Mouse (Mus musculus): ENCODE data around the gene Tdrd7.
A peak's percentile ranks its signal among the peaks of the same experiment; 100 is the strongest.

Gene Tdrd7

DNA sequence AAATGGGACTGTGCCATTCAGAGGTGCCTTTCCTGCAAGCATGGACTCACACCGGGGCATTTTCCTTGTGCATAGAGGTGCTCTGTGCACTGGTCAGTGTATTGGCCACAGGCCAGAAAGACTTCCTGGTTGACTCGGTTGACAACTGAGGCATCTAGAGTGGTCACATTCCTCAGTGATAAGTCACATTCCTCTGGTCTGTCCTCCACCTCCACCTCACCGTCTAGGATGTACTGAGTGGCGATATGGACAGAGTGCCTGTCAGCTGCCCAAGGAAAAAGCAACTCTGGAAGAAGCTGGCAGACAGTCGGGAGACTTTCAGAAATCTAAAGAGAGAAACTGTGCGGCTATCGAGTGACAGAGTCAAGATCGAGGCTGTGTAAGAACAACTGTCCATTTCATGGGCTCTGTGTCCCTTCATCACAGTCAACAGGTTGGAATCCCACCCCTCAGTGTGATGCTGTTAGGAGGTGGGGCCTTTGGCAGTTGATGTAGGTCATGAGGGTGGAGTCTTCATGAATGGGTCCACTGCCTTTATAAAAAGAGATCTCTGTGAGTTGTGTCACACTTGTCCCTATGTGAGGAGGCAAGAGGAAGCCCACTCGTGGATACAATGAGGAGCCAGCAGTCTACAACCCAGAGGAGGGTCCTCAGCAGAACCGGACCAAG lies at the start of gene Tdrd7:
Tdrd7 (plus strand) TSS at position 564 of the 669 bp plus-strand sequence.
- no peak for DNase-seq

DNA sequence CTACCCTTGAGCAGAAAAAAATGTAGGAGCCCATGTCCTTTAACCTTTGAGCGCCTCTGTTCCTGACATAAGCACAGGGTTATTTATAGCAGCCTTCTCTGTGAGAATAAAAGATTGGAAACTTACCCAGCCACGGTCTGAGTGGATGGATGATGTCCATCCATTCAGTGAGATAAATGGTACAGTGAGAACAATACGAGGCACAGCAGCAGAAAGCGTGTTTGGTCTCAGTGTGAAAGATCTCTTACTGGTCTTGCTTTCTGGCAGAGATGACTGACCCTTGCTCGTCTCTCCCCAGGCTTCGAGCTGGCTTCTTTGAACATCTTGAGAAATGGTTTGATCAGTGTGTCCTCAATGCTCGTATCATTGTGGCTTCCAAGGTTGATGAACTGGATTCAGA lies 48.0 kb upstream of the Tdrd7 start:
- DNase-seq: no peak

DNA sequence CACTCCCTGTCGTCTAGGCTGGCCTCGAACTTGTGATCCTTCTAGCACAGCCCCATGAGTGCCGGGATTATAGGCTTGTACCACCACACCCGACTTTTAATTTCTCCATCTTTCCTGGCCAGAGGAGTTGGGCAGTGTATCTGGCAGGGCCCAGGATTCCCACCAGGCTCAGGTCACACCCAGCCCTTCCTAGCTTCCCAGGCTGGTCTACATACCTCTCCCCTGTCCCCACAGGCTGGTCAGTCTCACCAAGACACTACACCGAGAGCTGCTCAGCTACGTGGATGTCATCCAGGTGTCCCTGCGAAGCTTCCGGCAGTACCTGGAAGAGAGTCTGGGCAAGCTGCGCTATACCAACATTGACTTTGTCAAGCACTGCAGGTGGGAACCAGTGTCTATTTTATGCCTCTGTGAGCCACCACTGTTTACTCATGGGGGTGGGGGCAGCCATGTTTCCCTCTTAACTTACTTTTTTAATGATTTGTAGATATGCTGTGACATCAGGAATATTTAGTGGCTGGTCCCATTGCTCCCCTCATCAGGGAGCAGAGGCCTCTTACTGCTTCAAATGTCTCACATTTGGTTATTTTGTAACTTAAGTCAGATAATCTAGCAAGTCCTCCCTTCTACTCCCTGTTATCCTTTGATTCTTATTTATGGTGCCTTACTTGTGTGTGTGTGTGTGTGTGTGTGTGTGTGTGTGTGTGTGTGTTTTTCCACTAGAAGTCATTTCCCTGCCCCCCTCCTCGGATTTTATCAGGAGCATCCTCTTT lies 43.3 kb upstream of the Tdrd7 start:
- no peak for DNase-seq

DNA sequence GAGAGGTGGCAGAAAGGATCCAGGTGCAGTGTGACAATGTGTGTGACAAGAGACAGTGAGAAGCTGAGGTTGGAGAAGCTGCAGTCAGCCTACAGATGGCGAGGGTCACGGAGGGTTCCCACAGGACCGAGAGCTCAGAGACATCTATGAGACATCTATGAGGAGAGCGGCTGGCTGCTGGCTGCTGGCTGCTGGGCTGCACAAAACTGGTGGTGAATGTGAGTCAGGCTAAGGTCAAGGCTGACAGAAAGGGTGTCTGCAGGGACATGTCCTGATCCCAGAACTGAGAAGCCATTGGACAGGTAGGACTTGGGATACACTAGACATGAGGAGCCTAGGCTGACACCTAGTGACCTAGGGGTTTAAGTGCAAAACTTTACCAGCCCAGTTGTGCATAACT lies 41.1 kb upstream of the Tdrd7 start:
- no peak for DNase-seq

DNA sequence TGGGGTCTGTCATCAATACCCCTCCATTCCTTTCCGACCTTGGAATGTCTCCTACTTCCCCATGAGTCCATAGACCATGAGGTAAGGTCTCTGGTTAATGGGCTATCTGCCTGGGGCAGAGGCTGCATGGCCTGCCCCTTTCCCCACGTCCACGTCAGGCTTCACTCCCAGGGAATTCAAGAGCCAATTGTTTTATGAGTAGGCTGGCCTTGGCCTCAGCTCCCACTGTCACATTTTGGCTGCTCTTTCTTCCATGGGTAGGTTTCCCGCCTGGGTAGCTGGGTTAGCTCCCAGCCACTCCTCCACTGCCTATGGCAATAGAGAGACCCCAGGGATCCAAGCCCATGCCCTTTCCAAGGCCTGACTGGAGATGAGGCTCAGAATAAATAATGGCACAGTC lies 36.6 kb upstream of the Tdrd7 start:
- DNase-seq: no peak

DNA sequence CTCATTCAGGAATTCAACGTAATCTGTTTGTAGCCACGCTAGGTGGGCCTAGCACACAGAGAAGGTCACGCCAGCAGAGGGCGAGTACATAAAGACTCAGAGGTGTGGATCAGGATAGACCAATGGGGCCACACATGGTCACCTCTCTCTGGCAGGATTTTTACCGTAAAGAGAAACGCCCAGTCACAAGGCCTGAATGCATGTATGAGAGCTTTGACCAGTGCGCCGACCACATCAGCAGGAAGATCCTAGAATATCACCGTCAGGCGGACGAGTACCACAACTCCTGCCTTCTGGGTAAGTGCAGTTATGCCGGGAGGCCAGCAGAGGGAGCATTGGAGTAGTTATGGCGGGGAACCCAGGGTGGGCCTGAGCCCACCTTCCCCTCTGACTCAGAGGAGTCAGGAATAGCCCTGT lies 23.5 kb upstream of the Tdrd7 start:
- DNase-seq: peak; percentile 13

DNA sequence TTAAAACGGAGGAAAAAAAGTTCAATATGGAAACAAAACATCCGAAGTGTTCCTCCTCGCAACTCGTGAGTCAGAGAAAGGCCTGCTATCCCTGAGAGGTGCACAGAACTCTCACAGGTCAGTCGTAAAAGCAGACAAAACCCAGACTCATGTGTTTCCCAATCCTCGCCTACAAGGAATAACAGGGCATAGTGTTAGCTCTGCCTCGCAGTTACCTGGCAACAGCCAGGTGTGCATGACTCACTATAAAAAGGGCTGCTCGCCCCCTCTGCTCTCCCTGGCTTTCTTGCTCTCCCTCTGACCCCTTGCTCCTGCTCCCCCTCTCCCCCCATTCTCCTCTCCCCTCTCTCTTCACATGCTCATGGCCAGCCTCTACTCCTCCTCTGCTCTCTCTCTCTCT lies 17.4 kb upstream of the Tdrd7 start:
- no peak for DNase-seq

DNA sequence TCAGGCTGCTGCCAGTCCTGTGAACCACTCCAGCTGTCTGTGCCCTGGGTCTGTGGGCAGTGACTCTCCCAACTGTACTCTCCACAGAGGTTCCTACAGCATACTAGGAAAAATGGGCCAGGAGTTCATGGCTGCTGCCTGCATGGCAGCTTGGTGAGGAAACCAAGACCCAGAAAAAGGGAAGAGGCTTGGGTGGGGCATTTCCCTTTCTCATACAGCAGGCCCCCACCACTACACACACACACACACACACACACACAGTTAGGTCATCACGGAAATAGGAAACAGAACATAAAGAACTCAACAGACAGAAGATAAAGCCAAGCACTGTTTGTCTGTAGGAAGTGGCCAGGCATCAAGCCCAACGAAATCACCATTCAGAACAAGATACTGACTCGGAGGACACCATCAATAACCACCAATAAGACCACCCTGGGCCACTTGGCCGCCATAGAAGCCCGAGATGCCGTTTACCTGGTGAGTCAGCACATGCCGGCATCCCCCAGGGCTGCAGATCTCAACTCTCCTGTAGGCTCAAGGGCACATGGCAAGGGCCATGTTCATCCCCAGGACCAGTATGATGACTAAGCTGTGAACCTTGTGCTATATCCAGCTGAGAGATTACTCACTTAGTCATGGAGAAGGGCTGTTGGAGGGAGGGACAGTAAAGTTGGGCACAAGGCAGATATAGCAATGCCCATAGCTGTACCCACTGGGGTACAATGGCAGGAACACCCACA lies 15.9 kb upstream of the Tdrd7 start:
- no peak for DNase-seq

DNA sequence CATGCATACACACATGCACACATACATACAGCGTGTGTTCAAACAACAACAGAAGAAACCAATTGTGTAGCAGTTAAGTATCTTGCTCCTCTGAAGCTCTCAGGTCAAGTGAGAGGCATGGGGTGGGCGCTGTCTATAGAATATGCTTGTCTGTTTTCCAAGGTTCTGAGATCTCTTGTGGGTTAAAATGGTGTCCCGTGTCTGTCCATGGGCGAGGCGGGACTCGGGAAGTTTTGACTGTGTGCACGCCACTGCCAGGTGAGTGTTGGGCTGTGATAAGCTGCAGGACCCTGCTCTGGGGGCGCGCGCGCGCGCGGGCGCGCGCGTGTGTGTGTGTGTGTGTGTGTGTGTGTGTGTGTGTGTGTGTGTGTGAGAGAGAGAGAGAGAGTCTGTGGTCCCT lies 13.3 kb upstream of the Tdrd7 start:
- no peak for DNase-seq

DNA sequence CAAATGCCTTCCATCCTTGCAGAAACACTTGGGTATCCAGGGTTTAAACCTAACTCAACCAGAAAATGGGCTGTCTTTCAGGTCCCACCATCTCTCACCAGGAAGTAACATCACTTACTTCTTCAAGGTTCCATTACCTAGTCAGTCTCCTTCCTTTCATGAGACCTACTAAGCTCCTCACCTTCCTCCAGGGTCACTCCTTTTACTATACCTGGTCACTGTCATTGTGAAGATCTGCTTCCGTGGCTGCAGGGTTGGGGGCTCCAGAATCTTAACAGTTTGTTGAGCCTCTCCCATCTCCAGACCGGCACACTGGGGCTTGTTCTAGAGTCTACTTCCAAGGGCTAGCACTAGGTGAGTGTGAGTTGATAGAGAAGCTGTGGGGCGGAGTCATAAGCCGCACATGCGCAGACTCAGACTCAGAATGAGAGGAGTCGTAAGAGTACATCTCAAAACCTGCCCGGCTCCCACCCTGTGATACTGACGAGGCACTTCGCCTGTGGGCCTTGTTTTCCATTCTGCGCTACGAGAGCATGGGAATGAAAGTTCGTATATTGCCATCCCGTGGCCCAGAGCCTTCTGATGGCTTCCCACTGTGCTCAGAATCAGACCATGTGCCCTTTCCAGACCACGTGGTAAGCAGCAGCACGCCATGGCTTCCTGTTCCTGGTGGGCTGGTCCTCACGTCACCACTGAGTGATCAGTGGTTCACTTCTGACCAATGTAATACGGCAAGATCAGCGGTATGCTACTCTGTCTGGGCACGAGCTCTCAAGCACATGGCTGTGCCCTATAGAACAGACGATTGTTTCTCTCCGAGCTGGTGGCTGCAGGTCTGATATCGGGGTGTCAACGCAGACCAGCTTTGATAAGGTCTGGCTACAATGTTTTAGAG lies 11.9 kb upstream of the Tdrd7 start:
- DNase-seq: no peak

DNA sequence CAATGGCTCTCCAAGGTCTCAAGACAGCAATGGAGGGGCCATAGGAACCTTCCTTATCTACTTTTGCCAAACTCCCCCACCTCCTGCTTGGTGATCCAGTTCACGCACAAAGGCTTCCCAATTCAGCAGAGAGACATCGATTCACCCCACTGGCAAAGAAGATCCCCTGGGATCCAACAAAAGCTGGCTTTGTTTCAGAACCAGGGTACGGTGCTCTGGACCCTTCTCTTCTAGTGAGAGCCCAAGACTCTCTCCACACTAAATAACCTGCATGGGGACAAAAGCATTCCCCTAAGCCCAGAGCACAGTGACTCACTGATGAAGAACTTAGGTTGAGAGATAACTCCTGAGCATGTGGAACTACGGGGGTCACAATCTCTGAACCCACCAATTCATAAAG lies 9.9 kb upstream of the Tdrd7 start:
- DNase-seq: no peak

DNA sequence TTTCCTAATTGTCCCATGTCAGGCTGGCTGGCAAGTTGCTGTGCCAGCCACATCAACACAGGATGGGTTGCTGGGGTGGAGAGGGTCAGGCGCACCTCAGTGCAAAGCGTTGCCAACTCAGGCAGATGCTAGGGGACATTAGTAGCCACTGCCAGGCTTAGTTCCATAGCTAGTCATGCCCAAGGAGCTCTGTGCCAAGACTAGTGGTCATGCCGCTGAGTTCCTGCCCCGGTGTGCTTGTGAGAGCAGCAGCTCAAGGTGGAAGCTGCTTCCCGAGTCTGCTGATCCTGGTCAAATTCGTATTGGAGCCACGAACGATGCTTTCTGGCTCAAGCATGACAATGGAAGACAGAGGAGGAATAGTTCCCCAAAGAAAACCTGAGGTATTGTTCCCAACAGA lies 9.0 kb upstream of the Tdrd7 start:
- DNase-seq: no peak

DNA sequence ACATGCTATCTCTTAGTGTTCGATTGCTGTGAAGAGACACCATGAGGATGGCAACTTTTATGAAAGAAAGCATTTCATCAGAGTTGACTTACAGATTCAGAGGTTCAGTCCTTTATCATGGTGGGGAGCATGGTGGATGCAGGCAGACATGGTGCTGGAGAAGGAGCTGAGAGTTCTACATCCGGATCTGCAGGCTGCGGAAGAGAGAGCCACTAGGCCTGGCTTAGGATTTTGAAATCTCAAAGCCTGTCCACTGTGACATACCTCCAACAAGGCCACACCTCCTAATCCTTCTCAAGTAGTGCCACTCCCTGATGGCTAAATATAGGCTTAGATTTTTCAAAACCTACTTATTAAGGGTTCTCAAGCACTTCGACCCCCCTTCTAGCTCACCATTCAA lies 8.4 kb upstream of the Tdrd7 start:
- DNase-seq: no peak

DNA sequence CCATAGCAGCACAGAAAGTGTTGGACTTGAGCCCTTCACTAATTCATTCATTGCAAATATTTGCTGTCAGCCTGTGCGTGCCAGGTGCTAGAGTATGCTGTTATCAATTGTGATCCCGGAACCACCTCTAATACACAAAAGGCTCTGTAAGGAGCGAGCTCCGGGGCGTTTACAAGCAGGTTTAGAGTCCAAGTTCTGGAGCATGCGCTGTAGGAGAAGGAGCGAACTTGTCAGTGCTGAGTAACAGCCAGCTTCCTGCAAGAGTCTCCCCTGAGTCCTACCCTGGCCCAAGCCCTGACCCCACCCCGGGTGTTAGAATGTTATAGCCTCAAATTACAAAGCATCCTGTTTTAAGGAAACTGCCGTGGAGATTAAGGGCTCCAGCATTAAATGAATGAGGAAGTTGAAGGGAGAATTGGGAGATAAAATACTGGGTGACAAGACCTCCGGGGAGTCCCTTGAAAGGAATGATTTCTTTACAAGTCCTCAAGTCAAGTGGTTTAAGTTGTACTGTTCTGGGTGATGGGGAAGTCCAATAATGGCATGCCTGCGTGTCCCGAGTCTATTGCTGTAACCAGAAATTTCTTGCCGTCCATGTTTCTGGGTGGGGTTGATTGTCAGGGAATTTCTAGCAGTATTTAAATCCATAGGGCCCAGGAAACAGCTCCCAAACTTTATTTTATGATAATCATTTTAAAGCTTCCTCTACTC lies 758 bp downstream of the Tdrd7 start:
- no peak for DNase-seq

DNA sequence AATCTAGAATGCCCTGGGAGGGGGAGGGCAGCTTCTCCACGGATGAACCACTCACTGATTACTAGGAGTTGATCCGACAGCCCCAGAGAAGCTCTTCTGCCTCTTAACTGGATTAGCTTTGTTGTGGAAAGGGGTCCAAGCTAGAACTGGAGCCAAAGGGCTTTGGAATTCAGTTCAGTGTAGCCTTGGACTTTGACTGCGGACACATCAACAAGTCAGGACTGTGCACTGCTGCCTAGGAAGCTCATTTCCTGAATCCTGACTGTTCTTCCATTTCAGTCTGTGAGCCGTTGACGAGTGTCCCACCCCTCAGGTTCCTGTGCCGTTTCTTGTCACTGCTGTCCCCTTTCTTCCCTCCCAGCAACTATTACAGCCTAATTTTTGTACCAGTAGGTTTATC lies 1.6 kb downstream of the Tdrd7 start:
- no peak for DNase-seq

DNA sequence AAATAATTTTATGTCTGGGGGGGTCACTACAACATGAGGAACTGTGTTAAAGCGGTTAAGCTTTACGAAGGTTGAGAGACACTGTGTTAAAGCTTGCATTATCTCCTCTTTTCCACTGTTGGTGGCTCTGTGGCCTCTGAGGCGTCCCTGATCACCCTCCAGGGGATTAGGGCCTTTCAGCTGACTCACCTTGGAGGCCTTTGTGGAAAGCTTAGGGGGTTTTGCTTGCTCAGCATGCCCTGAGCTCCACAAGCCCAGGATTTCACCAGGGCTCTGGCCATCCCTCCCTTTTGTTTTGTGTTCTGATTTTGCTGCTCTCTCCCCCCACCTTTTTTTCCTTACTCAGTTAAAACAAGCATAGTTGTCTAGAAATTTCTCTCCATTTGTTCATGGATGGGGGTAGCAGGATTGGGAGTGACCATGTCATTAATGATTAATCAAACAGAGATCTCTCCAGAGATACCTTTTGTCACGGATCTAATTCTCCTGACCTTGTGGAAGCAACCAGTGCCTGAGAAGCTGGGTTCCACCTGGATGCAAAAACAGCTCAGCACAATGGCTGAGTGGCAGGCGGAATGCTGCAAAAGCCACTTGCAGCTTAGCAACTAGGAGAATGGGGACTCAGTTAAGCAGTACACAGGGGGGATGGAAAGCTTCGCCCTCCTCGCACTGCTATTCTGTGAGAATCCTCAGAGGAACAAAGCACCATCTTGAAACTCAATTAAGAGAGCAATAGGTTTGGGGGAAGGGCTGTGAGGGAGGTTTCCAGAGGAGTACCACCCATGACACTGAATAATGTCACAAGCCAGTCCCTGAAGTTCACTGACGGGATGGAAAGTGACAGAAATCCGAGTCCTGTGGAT lies 2.6 kb downstream of the Tdrd7 start:
- DNase-seq: no peak

DNA sequence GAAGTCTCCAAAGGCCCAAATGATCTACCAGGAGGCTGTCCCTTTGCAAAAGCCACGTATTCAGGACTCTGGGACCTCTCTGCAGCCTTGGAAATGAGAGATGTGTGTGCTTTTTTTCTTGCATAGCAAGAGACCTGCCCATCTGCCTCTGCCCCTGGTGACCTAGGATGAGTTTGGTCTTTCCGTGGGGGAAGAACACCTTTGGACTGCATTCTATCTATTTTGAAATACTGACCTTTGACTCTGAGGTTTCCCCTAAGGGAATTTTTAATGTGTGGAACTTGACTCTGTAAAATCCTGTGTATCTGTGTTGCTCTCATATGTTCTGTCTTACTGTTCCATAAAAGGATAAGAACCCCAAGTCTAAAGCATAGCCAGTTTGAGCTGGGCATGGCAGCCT lies 3.9 kb downstream of the Tdrd7 start:
- DNase-seq: no peak

DNA sequence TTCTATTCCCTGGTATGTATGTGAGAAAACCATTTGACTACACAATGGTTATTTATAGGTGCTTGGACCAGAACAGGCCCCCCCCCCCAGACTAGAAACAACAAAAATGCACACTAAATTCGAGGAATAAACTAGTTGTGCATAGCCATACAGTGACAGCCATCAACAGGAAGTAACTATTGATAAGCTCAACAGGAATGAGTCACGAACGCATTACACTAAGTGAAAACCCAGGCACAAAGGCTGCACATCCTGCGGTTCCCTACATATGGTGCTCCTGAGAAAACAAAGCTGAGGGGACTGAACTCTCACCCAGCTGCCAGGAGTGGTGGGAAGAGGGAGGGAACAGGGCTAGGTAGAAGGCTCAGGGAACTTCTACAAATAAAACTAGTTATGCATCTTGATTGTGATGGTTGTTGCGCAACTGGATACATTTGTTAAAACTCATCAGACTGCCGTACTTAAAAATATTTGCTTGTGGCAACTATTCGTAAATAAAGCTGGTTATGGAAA lies 5.0 kb downstream of the Tdrd7 start:
- DNase-seq: no peak

DNA sequence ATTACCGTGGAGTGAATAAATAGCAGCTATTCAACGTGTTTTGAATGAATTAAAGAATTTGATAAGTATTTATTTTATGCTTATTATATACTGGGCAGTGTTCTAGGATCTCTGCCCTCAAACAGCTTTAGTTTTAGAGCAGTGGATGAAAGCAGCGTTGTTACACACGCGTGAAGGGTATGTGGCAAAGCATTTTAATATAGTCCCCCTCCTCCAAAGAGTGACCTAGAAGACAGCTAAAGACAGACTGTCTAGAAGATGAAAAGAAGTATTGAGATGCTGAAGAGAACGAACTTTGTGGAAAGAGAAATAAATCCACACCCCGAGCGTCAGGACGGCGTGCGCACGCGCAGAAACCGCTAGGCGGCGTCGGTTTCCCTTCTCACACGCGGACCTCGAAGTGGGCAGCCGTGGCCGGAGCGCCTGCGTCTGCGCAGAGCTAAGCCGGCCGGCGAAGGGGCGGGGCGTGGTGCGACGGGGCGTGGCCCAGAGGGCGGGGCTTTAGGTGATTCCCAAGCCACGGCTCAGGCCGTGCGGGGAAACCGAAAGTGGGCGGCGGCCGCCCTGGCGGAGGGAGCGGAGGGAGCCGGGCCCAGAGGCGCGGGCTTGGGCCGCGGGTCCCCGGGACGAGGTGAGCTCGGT lies 6.8 kb downstream of the Tdrd7 start:
- DNase-seq: peak; percentile 98

DNA sequence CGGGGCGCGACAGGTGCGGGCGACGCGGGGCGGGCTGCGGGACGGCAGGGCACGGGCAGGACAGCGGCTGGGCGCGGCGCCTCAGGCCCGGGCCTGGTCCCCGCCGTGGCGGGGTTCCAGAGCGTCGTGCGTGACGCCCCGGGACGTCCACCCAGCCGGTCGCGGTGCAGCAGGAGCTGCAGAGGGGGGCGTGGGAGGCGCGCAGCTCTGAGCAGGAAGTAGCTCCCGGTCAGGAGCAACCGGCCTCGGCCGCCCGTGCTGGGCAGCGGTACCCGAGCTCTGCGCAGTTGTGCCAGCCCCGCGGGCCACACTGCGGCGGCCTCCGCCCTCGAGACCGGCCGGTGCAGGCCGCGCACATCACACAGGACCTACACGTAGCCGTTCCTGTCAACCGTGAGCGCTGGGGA lies 7.3 kb downstream of the Tdrd7 start:
- no peak for DNase-seq

DNA sequence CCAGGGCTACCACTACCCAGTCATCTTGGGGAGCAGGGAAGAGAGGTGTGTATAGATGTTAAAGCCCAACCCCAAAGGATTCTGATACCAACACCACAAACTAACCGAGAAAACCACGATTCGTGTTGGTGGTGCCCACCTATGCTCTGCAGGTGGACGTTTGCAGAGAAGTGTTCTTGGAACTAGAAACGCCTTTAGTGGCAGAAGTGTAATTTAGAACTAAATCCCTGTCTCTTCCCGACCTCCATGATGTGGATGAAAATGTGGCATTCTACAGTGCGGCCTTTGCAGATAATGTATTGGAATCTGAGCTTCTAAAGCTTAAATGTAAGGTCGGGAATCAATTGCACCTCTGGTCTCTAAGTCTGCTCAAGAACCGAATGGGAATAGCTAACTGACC lies 7.8 kb downstream of the Tdrd7 start:
- DNase-seq: peak; percentile 6
